Mouse (Mus musculus) embryonic facial prominence, embryonic 13.5 days (tissue): ENCODE data around the gene Dedd. TPM values are rescaled to one million over a fixed set of nuclear protein-coding genes. Genes with fewer than 3 reads are reported as not detected.

ENCODE experiments used
- ATAC-seq: fragments of 200-750 bp; cut with Nextera tagmentation; 2 replicates; pipeline ENCODE4 v1.8.0; 2017; ENCODE audit warnings: low read depth; ENCODE audit not compliant: insufficient number of reproducible peaks, insufficient read depth, low FRiP score, low TSS enrichment
- H3K27ac ChIP-seq: fragments of 300-500 bp; sonication (generic); 2 replicates; pipeline ENCODE4 v1.5.1; 2015; ENCODE audit warnings: moderate library complexity, mild to moderate bottlenecking, inconsistent platforms
- H3K27me3 ChIP-seq: fragments of 300-500 bp; sonication (generic); 2 replicates; pipeline ENCODE4 v1.6.1; 2015; ENCODE audit warnings: mild to moderate bottlenecking, inconsistent platforms
- H3K36me3 ChIP-seq: fragments of 300-500 bp; sonication (generic); 2 replicates; pipeline ENCODE4 v1.6.1; 2015; ENCODE audit warnings: mild to moderate bottlenecking, inconsistent platforms
- H3K4me1 ChIP-seq: fragments of 300-500 bp; sonication (generic); 2 replicates; pipeline ENCODE4 v1.6.1; 2015; ENCODE audit warnings: inconsistent platforms
- H3K4me2 ChIP-seq: fragments of 300-500 bp; sonication (generic); 2 replicates; pipeline ENCODE4 v1.6.1; 2015; ENCODE audit warnings: moderate library complexity, mild to moderate bottlenecking, inconsistent platforms
- H3K4me3 ChIP-seq: fragments of 300-500 bp; sonication (generic); 2 replicates; pipeline ENCODE4 v1.5.1; 2015; ENCODE audit warnings: mild to moderate bottlenecking, inconsistent platforms
- H3K9ac ChIP-seq: fragments of 300-500 bp; sonication (generic); 2 replicates; pipeline ENCODE4 v1.6.1; 2015; ENCODE audit warnings: mild to moderate bottlenecking, inconsistent platforms
- H3K9me3 ChIP-seq: fragments of 300-500 bp; sonication (generic); 2 replicates; pipeline ENCODE4 v1.6.1; 2016; ENCODE audit warnings: inconsistent platforms
- WGBS: fragments of 180-500 bp; shearing (Covaris S2); methylation state at CpG from one replicate; pipeline ENCODE4 v1.1.7; 2015; ENCODE audit warnings: mixed read lengths; 5-methylcytosine and 5-hydroxymethylcytosine counted together
- polyA plus RNA-seq: library from polyadenylated mRNA; unstranded; fragments of >200 nt; fragmentation: Nextera tagmentation; extraction: Ambion mirVana; gene quantifications from 2 replicates; pipeline ENCODE4 v1.2.1, GENCODE M21; 2015

The Dedd gene
- polyA plus RNA-seq, 1 experiment from 2014 or later, result 58.4 TPM

GRCm38 (mm10) chr1:171390101-171390500 is 61.2 kb downstream of the Dedd start:
- no peaks in the 10 kb centered on the region for H3K9me3 ChIP-seq
- no peak overlapping the region for H3K27ac ChIP-seq
- H3K27me3 ChIP-seq, result no peaks in the 10 kb centered on the region
- H3K4me3 ChIP-seq, result no peak overlapping the region
- no peaks in the 10 kb centered on the region for H3K36me3 ChIP-seq
- H3K9ac ChIP-seq, result no peak overlapping the region
- 0 out of 2 replicates have a peak, but pooled peaks cover 4% of the 10 kb centered on the region for H3K4me1 ChIP-seq
- WGBS, result 74% methylated on average over 4 of the region's 4 CpGs
- no peak for ATAC-seq
- H3K4me2 ChIP-seq, result no peak overlapping the region

Other genes with a start within 250 kb of the Dedd start
- gene Cfap126, start 215.2 kb upstream of the Dedd start, polyA plus RNA-seq, result 1.3 and 2.1 TPM in 2 replicates
- gene Sdhc, start 178.5 kb upstream of the Dedd start, polyA plus RNA-seq, result 249 and 258 TPM in 2 replicates
- 7.7 and 9.4 TPM in 2 replicates for gene Mpz, start 178.4 kb upstream of the Dedd start, polyA plus RNA-seq
- gene Pcp4l1, start 132.9 kb upstream of the Dedd start, polyA plus RNA-seq, result 20.6 and 25.2 TPM in 2 replicates
- gene Nr1i3, start 115.2 kb upstream of the Dedd start, polyA plus RNA-seq, result 0.10 and 0.28 TPM in 2 replicates
- gene Tomm40l, start 106.6 kb upstream of the Dedd start, polyA plus RNA-seq, result 30.2 and 30.9 TPM in 2 replicates
- 0.80 and 56.2 TPM in 2 replicates for gene Apoa2, start 104.1 kb upstream of the Dedd start, polyA plus RNA-seq
- gene Fcer1g, start 94.8 kb upstream of the Dedd start, polyA plus RNA-seq, result 40.7 and 41.9 TPM in 2 replicates
- 23.6 and 25.6 TPM in 2 replicates for gene Adamts4, start 78.7 kb upstream of the Dedd start, polyA plus RNA-seq
- 232 and 248 TPM in 2 replicates for gene Ndufs2, start 77.8 kb upstream of the Dedd start, polyA plus RNA-seq
- gene B4galt3, start 58.8 kb upstream of the Dedd start, polyA plus RNA-seq, result 82.1 and 84.2 TPM in 2 replicates
- gene Ppox, start 48.0 kb upstream of the Dedd start, polyA plus RNA-seq, result 60.5 and 64.9 TPM in 2 replicates
- 116 and 127 TPM in 2 replicates for gene Usp21, start 41.2 kb upstream of the Dedd start, polyA plus RNA-seq
- 109 and 118 TPM in 2 replicates for gene Ufc1, start 34.1 kb upstream of the Dedd start, polyA plus RNA-seq
- 43.4 and 44.9 TPM in 2 replicates for gene Nit1, start 16.5 kb downstream of the Dedd start, polyA plus RNA-seq
- gene Pfdn2, start 16.5 kb downstream of the Dedd start, polyA plus RNA-seq, result 119 and 125 TPM in 2 replicates
- gene Klhdc9, start 31.7 kb downstream of the Dedd start, polyA plus RNA-seq, result 1.2 and 1.9 TPM in 2 replicates
- gene Nectin4, start 41.0 kb downstream of the Dedd start, polyA plus RNA-seq, result 19.0 and 21.6 TPM in 2 replicates
- gene Arhgap30, start 59.8 kb downstream of the Dedd start, polyA plus RNA-seq, result 1.1 and 1.3 TPM in 2 replicates
- gene Usf1, start 82.2 kb downstream of the Dedd start, polyA plus RNA-seq, result 95.6 and 108 TPM in 2 replicates
- gene Tstd1, start 89.7 kb downstream of the Dedd start, polyA plus RNA-seq, result 8.1 and 8.5 TPM in 2 replicates
- gene F11r, start 108.4 kb downstream of the Dedd start, polyA plus RNA-seq, result 39.2 TPM in 2 replicates
- 14.7 and 14.9 TPM in 2 replicates for gene Alyref2, start 174.3 kb downstream of the Dedd start, polyA plus RNA-seq
- gene Itln1, start 206.1 kb downstream of the Dedd start, polyA plus RNA-seq, result 0.23 TPM in 1 of 2 replicates, not detected in the other
- gene Cd244a, start 230.0 kb downstream of the Dedd start, polyA plus RNA-seq, result 0.17 TPM in 1 of 2 replicates, not detected in the other